7 mouse cellular contexts compared by ENCODE assay signal in the genomic region with DNA sequence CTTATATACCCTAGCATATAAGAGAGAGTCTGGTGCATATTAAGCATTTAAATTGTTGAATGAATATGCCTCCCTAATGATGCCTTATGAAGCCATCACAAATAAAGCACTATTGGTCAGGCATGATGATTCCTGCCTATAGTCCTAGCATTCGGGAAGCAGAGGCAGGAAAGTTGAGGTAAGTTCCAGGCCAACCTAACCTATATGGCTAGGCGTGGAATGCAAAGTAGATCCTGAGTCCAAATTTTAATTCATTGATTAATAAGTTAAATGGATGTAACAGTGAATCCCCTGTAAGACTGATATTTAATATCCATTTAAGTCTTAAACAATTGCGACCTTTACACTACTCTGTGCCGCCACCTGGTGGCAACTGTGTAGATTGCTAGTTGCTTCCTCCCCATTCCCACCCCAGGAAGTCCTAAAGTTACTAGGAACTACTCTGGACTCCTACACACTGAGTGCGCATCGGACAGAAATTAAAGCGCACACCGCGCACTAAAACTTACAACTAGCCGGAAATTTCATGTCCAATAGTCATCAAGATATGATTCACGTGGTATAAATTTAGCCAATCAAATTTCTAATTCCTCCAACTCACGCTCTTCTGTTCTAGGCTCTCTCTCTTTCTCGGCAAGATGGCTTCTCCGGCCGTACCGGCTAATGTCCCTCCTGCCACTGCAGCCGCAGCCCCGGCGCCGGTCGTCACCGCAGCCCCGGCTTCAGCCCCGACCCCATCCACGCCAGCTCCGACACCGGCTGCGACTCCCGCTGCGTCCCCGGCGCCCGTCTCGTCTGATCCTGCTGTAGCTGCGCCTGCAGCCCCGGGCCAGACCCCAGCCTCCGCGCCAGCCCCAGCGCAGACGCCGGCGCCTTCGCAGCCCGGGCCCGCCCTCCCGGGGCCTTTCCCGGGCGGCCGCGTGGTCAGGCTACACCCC. TPM values are rescaled to one million over a fixed set of nuclear protein-coding genes. Genes with fewer than 3 reads are reported as not detected.
DNase-seq lines count a peak whose midpoint lies in the region; ATAC-seq and TF ChIP-seq lines count a peak whose summit lies in the region.

A gene (plus strand): TSS at position 624 of the 938 bp plus-strand sequence.

- H3K4me3 ChIP-seq in embryonic facial prominence, embryonic 10.5 days = peak within 1 kb of the TSS; percentile 98
- H3K4me3 ChIP-seq in intestine, postnatal 0 days (ENCODE audit: low read depth, low read length) = peak within 1 kb of the TSS; percentile 97
- peak within 1 kb of the TSS; percentile 84 for H3K4me3 ChIP-seq in midbrain, embryonic 12.5 days
- peak within 1 kb of the TSS; percentile 98 for H3K4me3 ChIP-seq in small intestine, adult 2 months (ENCODE audit: low read depth, low read length)

- TF ChIP-seq CTCF in intestine, postnatal 0 days (IDR thresholded peaks at IDR 0.05; ENCODE audit: low read depth) = peak; percentile 92
- TF ChIP-seq CTCF in small intestine, adult 2 months (IDR thresholded peaks at IDR 0.05; ENCODE audit: extremely low read depth, insufficient read length, insufficient replicate concordance, low read depth, low read length) = peak; percentile 83; the same call in 1 of the 2 replicates

- peak within 1 kb of the TSS; percentile 97 for H3K9ac ChIP-seq in intestine, postnatal 0 days (ENCODE audit: low read depth, low read length)
- peak within 1 kb of the TSS; percentile 86 for H3K9ac ChIP-seq in midbrain, embryonic 12.5 days (replicated peaks)

- intact Hi-C loops in left cerebral cortex, postnatal 4 days (cut with DNase I) = loop anchor here (10.0 kb wide), 1 partner anchor 1069 kb away; no protein-coding TSS in a partner anchor

- no peaks in the 10 kb centered on the region for H3K9me3 ChIP-seq in embryonic facial prominence, embryonic 10.5 days
- no peaks in the 10 kb centered on the region for H3K9me3 ChIP-seq in intestine, postnatal 0 days (ENCODE audit: control insufficient read depth)
- no peaks in the 10 kb centered on the region for H3K9me3 ChIP-seq in midbrain, embryonic 12.5 days

- H3K4me2 ChIP-seq in intestine, postnatal 0 days (replicated peaks; ENCODE audit: low read depth) = peak within 1 kb of the TSS; percentile 69
- peak within 1 kb of the TSS; percentile 81 for H3K4me2 ChIP-seq in midbrain, embryonic 12.5 days (replicated peaks)

- peaks cover 12% of the 10 kb centered on the region for H3K4me1 ChIP-seq in embryonic facial prominence, embryonic 10.5 days
- H3K4me1 ChIP-seq in intestine, postnatal 0 days (replicated peaks; ENCODE audit: control insufficient read depth, insufficient read depth, low read length) = peaks cover 5% of the 10 kb centered on the region; the same call in 1 of the 2 replicates
- peaks cover 15% of the 10 kb centered on the region for H3K4me1 ChIP-seq in midbrain, embryonic 12.5 days
- H3K4me1 ChIP-seq in small intestine, adult 2 months (ENCODE audit: control insufficient read depth, insufficient read depth, insufficient read length, low read length) = peaks cover 7% of the 10 kb centered on the region; the same call in 1 of the 2 replicates

- H3K27ac ChIP-seq in embryonic facial prominence, embryonic 10.5 days (replicated peaks) = peak within 1 kb of the TSS; percentile 96
- H3K27ac ChIP-seq in intestine, postnatal 0 days (ENCODE audit: low read depth, low read length) = peak within 1 kb of the TSS; percentile 84
- peak within 1 kb of the TSS; percentile 79 for H3K27ac ChIP-seq in midbrain, embryonic 12.5 days (replicated peaks)
- peak within 1 kb of the TSS; percentile 31; the same call in 1 of the 2 replicates for H3K27ac ChIP-seq in small intestine, adult 2 months (ENCODE audit: insufficient read depth, low read depth, low read length)

- no peaks in the 10 kb centered on the region for H3K27me3 ChIP-seq in embryonic facial prominence, embryonic 10.5 days (replicated peaks; ENCODE audit: low read depth, poor library complexity, severe bottlenecking)
- H3K27me3 ChIP-seq in intestine, postnatal 0 days (replicated peaks; ENCODE audit: control insufficient read depth, insufficient read depth, low read length) = no peaks in the 10 kb centered on the region
- no peaks in the 10 kb centered on the region for H3K27me3 ChIP-seq in midbrain, embryonic 12.5 days
- no peaks in the 10 kb centered on the region for H3K27me3 ChIP-seq in small intestine, adult 2 months (ENCODE audit: control insufficient read depth, insufficient read depth, low read length)

- DNase-seq in adrenal gland, postnatal 10 days = peak; percentile 93
- peak; percentile 91 for DNase-seq in embryonic facial prominence, embryonic 10.5 days (ENCODE audit: low spot score)
- DNase-seq in gonadal fat pad, adult 2 months (ENCODE audit: low read depth) = peak; percentile 96
- peak; percentile 93 for DNase-seq in left cerebral cortex, postnatal 4 days

- ATAC-seq in intestine, postnatal 0 days = peak; percentile 99
- peak; percentile 97 for ATAC-seq in midbrain, embryonic 12.5 days (ENCODE audit: low FRiP score, low read depth)

- H3K36me3 ChIP-seq in embryonic facial prominence, embryonic 10.5 days (replicated peaks) = peaks cover 37% of the 10 kb centered on the region
- H3K36me3 ChIP-seq in intestine, postnatal 0 days (ENCODE audit: control insufficient read depth, insufficient read depth) = peaks cover 15% of the 10 kb centered on the region
- peaks cover 22% of the 10 kb centered on the region for H3K36me3 ChIP-seq in midbrain, embryonic 12.5 days
- peaks cover 16% of the 10 kb centered on the region for H3K36me3 ChIP-seq in small intestine, adult 2 months (ENCODE audit: control insufficient read depth, insufficient read depth, low read length)

- 2% methylated on average over 50 of the region's 50 CpGs for WGBS in embryonic facial prominence, embryonic 10.5 days
- 2% methylated on average over 50 of the region's 50 CpGs for WGBS in intestine, postnatal 0 days
- WGBS in midbrain, embryonic 12.5 days = 2% methylated on average over 50 of the region's 50 CpGs
- 2% methylated on average over 50 of the region's 50 CpGs for WGBS in small intestine, adult 2 months

- peak; percentile 70 for TF ChIP-seq POLR2A in small intestine, adult 2 months (IDR thresholded peaks at IDR 0.05; ENCODE audit: low read depth, low read length)

RNA-seq across cellular contexts. Expression of the gene that starts here (rescaled TPM):
- total RNA-seq in adrenal gland, postnatal 10 days (2021) = 100 to 1,000 TPM; 156 to 162 TPM
- polyA plus RNA-seq in embryonic facial prominence, embryonic 10.5 days (2016; fragmentation: Nextera tagmentation; extraction: Ambion mirVana) = 75.2 and 76.2 TPM in 2 replicates
- 96.4 and 177 TPM in 2 replicates for polyA plus RNA-seq in gonadal fat pad, adult 2 months (2012; rRNA removed)
- polyA plus RNA-seq in intestine, postnatal 0 days (2015; fragmentation: Nextera tagmentation; extraction: Ambion mirVana) = 57.5 and 64.5 TPM in 2 replicates
- total RNA-seq in left cerebral cortex, postnatal 4 days (2021) = 100 to 1,000 TPM; 160 to 173 TPM
- polyA plus RNA-seq in midbrain, embryonic 12.5 days (2016; fragmentation: Nextera tagmentation; extraction: Ambion mirVana) = 77.9 and 86.2 TPM in 2 replicates
- polyA plus RNA-seq in small intestine, adult 2 months (2012; rRNA removed) = 132 and 223 TPM in 2 replicates

Comparison
In these comparisons a context has a peak if more than half of its experiments do, and no peak if none do; other contexts are left out.
1. Peak in every context shown above with its lines: DNase-seq, ATAC-seq, H3K4me3 ChIP-seq and H3K27ac ChIP-seq.
2. H3K27ac ChIP-seq: peak in every context shown above with its lines; median percentile 96 in embryonic facial prominence, embryonic 10.5 days; 84 in intestine, postnatal 0 days; 79 in midbrain, embryonic 12.5 days; 31 in small intestine, adult 2 months.